Mouse (Mus musculus): Measurements from ENCODE around the gene Tram2. TPM values are rescaled to one million over a fixed set of nuclear protein-coding genes. Genes with fewer than 3 reads are reported as not detected.

The Tram2 gene
- total and polyA plus RNA-seq, 3 experiments: 0.51 to 3.2 (median 0.76) TPM

DNA sequence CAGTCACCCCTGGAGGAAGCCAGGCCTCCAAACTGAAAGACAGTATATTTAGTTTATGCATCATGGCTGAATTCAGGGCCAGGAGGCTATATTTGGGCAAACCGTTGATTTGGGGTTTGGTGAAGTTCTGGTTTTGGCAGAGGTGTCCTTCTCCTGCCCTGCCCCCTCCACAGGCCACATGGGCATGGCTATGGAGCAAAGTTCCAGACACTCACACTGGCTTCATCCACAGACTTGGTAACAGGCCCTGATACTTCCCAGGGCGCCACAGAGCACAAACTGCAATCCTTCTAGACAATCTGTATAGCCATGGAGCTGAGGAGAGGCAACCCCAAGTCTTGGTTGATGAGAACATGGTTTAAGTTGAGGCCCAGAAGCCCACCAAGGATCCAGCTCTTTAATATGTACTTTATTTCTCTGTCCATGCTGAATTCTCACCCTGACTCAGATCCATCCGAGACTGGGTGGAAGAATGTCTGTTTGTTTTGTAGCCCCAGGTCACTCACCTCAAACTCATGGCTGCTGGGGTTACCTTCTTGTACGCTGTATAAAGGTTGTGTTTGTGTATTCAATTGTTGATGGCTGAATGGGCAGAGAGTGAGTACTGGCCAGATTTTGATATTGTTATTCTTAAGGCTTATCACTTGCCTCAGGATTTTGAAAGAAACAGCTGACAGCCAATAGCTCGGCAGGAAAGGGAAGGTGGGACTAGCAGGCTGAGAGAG, 19.5 kb downstream of the Tram2 start:
- H3K4me1 ChIP-seq (ENCODE audit: insufficient read depth, low read depth, low read length): no peaks in the 10 kb centered on the region
- H3K9me3 ChIP-seq (replicated peaks): peaks cover 7% of the 10 kb centered on the region; the same call in 1 of the 2 replicates
- no peaks in the 10 kb centered on the region for H3K36me3 ChIP-seq (replicated peaks)
- H3K27me3 ChIP-seq (ENCODE audit: insufficient read depth, low read length): no peaks in the 10 kb centered on the region
- ATAC-seq (ENCODE audit: extremely low read depth, insufficient number of reproducible peaks, low FRiP score, poor library complexity, severe bottlenecking): no peak
- no peak for TF ChIP-seq GATA1 (IDR thresholded peaks at IDR 0.05; ENCODE audit: borderline replicate concordance, low read length)
- no peak for TF ChIP-seq TAL1 (conservative IDR thresholded peaks at IDR 0.05; ENCODE audit: low read depth, low read length)
- no peak for TF ChIP-seq GATA2 (IDR thresholded peaks at IDR 0.05; ENCODE audit: borderline replicate concordance, low read depth, low read length)
- no peak for TF ChIP-seq CTCF (IDR thresholded peaks at IDR 0.05; ENCODE audit: low read depth, low read length)
- no peak for TF ChIP-seq POLR2AphosphoS5 (IDR thresholded peaks at IDR 0.05; ENCODE audit: insufficient replicate concordance, low read depth, low read length)
- DNase-seq (ENCODE audit: low spot score): no peak
- H3K4me3 ChIP-seq (ENCODE audit: low read depth, low read length): no peak overlapping the region

DNA sequence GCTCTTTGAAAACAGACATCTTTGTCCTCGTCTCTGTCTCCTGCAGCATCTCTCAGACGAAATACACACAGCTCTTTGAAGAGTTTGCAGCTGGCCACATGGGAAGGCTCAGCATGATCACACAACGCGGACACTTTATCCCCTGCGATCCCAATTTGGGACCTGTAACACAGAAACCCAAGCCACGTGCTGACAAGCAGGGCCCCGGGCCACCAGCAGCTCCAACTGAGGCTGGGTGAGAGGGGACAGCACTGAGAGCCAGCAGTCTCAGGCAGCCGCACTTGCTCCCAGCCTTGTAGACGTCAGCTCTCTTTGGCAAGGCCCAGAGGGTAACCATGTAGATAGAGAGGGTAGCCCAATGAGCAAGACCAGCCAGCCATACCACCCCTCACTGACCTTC, 26.0 kb downstream of the Tram2 start:
- TF ChIP-seq TAL1 (conservative IDR thresholded peaks at IDR 0.05; ENCODE audit: low read depth, low read length) (no peak), GATA2 (IDR thresholded peaks at IDR 0.05; ENCODE audit: borderline replicate concordance, low read depth, low read length) (no peak), GATA1 (IDR thresholded peaks at IDR 0.05; ENCODE audit: borderline replicate concordance, low read length) (no peak), CTCF (IDR thresholded peaks at IDR 0.05; ENCODE audit: low read depth, low read length) (no peak), POLR2AphosphoS5 (IDR thresholded peaks at IDR 0.05; ENCODE audit: insufficient replicate concordance, low read depth, low read length) (no peak)
- Histone ChIP-seq H3K36me3 (replicated peaks) (no peaks in the 10 kb centered on the region), H3K9me3 (replicated peaks) (0 out of 2 replicates have a peak, but pooled peaks cover 1% of the 10 kb centered on the region), H3K27me3 (ENCODE audit: insufficient read depth, low read length) (no peaks in the 10 kb centered on the region), H3K4me1 (ENCODE audit: insufficient read depth, low read depth, low read length) (peaks cover 38% of the 10 kb centered on the region), H3K4me3 (ENCODE audit: low read depth, low read length) (no peak overlapping the region)
- DNase-seq (ENCODE audit: low spot score): no peak
- ATAC-seq (ENCODE audit: extremely low read depth, insufficient number of reproducible peaks, low FRiP score, poor library complexity, severe bottlenecking): no peak

DNA sequence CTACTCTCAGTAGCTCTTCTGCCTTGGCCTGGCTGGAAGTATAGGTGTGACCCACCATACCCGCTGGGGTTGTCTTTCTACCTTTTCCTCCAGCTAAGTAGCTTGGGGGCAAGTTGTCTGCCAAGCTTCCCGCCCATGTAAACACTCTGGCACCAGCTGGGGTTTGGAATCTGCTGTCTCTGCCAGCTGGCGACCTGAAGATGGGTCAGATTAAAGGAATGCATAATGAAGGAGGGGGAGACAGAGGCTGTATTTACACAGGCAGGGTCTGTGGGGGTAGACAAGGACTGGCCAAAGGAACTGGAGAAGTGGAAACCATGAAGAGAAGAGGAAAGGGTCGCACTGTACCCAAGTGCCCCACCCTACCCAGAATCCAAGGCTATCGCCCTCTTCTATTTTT, 26.4 kb downstream of the Tram2 start:
- H3K36me3 ChIP-seq (replicated peaks): no peaks in the 10 kb centered on the region
- DNase-seq (ENCODE audit: low spot score): no peak

DNA sequence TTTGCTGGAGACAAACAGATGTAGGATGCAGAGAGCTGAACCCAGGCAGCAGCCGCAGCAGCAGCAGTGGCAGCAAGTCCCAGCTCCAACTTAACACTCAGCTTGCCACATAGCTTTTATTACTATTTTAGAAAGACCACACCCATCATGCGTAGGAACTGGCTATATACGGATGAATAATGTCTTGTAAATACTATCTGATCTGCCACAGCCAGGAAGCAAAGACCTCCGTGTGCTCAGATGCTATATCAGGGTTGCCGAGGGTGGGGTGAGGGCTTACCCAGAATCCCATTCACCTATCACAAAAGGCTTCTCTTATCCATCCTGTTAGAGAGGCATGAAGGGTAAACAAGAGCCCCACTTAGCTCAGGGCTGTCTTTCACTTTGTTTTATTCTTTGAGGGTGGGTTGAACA, 26.9 kb downstream of the Tram2 start:
- TF ChIP-seq CTCF (IDR thresholded peaks at IDR 0.05; ENCODE audit: low read depth, low read length) (no peak), GATA1 (IDR thresholded peaks at IDR 0.05; ENCODE audit: borderline replicate concordance, low read length) (no peak), GATA2 (IDR thresholded peaks at IDR 0.05; ENCODE audit: borderline replicate concordance, low read depth, low read length) (no peak), POLR2AphosphoS5 (IDR thresholded peaks at IDR 0.05; ENCODE audit: insufficient replicate concordance, low read depth, low read length) (no peak), TAL1 (conservative IDR thresholded peaks at IDR 0.05; ENCODE audit: low read depth, low read length) (no peak)
- ATAC-seq (ENCODE audit: extremely low read depth, insufficient number of reproducible peaks, low FRiP score, poor library complexity, severe bottlenecking): peak; percentile 67

More for the DNA sequence above, 26.4 kb downstream of the Tram2 start:
- Histone ChIP-seq H3K9me3 (replicated peaks) (no peaks in the 10 kb centered on the region), H3K4me1 (ENCODE audit: insufficient read depth, low read depth, low read length) (peaks cover 38% of the 10 kb centered on the region), H3K27me3 (ENCODE audit: insufficient read depth, low read length) (no peaks in the 10 kb centered on the region), H3K4me3 (ENCODE audit: low read depth, low read length) (no peak overlapping the region)
- TF ChIP-seq GATA2 (IDR thresholded peaks at IDR 0.05; ENCODE audit: borderline replicate concordance, low read depth, low read length) (no peak), GATA1 (IDR thresholded peaks at IDR 0.05; ENCODE audit: borderline replicate concordance, low read length) (no peak), POLR2AphosphoS5 (IDR thresholded peaks at IDR 0.05; ENCODE audit: insufficient replicate concordance, low read depth, low read length) (no peak), TAL1 (conservative IDR thresholded peaks at IDR 0.05; ENCODE audit: low read depth, low read length) (no peak)
- ATAC-seq (ENCODE audit: extremely low read depth, insufficient number of reproducible peaks, low FRiP score, poor library complexity, severe bottlenecking): no peak

DNA sequence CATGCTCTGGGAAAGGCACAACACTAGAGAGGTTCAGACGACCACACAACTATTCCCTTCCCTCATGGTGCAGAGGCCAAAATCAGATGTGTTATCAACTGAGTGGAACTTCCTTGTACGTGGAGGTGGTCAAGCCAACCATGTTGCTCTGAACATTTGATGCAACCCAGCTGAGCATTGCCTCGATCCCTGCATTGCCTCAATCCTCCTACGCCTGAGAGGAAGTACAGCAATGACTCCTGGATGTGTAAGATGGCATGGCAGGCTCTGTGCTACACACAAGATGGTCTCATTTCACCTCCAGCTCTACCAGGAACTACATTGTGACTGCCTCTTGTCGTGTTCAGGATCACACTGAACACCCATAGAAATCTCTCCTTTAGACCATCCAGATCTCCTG, 30.0 kb downstream of the Tram2 start:
- Histone ChIP-seq H3K27me3 (ENCODE audit: insufficient read depth, low read length) (no peaks in the 10 kb centered on the region), H3K9me3 (replicated peaks) (no peaks in the 10 kb centered on the region), H3K4me3 (ENCODE audit: low read depth, low read length) (no peak overlapping the region), H3K4me1 (ENCODE audit: insufficient read depth, low read depth, low read length) (peaks cover 45% of the 10 kb centered on the region), H3K36me3 (replicated peaks) (no peaks in the 10 kb centered on the region)
- ATAC-seq (ENCODE audit: extremely low read depth, insufficient number of reproducible peaks, low FRiP score, poor library complexity, severe bottlenecking) (no peak), DNase-seq (ENCODE audit: low spot score) (no peak)
- TF ChIP-seq GATA1 (IDR thresholded peaks at IDR 0.05; ENCODE audit: borderline replicate concordance, low read length) (no peak), TAL1 (conservative IDR thresholded peaks at IDR 0.05; ENCODE audit: low read depth, low read length) (no peak), POLR2AphosphoS5 (IDR thresholded peaks at IDR 0.05; ENCODE audit: insufficient replicate concordance, low read depth, low read length) (no peak), CTCF (IDR thresholded peaks at IDR 0.05; ENCODE audit: low read depth, low read length) (no peak), GATA2 (IDR thresholded peaks at IDR 0.05; ENCODE audit: borderline replicate concordance, low read depth, low read length) (no peak)

More for the DNA sequence above, 26.9 kb downstream of the Tram2 start:
- H3K4me1 ChIP-seq (ENCODE audit: insufficient read depth, low read depth, low read length): peaks cover 40% of the 10 kb centered on the region
- DNase-seq (ENCODE audit: low spot score): peak; percentile 21
- H3K4me3 ChIP-seq (ENCODE audit: low read depth, low read length): no peak overlapping the region; the same call in 1 of the 2 replicates
- no peaks in the 10 kb centered on the region for H3K9me3 ChIP-seq (replicated peaks)
- no peaks in the 10 kb centered on the region for H3K36me3 ChIP-seq (replicated peaks)
- H3K27me3 ChIP-seq (ENCODE audit: insufficient read depth, low read length): no peaks in the 10 kb centered on the region

DNA sequence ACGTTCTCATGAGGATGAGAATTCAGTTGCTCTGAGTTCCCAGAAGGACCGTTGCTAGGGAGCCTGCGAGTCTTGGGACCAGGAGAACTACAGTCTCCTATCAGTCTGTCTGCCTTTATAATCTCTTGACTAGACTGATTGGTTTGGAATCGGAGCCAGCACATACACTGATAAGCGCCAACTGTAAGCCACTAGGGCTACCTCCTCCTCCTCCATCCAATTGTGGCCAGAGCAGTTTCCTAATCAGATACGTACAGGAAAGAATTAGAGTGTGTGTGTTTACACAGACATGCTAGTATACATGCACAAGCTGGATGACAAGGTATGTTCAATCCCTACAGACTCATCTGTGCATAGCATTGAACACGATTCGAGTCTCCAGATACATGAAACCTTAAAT, 30.6 kb downstream of the Tram2 start:
- ATAC-seq (ENCODE audit: extremely low read depth, insufficient number of reproducible peaks, low FRiP score, poor library complexity, severe bottlenecking) (peak; percentile 68), DNase-seq (ENCODE audit: low spot score) (no peak)
- TF ChIP-seq GATA2 (IDR thresholded peaks at IDR 0.05; ENCODE audit: borderline replicate concordance, low read depth, low read length): no peak
- TF ChIP-seq TAL1 (conservative IDR thresholded peaks at IDR 0.05; ENCODE audit: low read depth, low read length): no peak
- TF ChIP-seq GATA1 (IDR thresholded peaks at IDR 0.05; ENCODE audit: borderline replicate concordance, low read length): no peak
- TF ChIP-seq POLR2AphosphoS5 (IDR thresholded peaks at IDR 0.05; ENCODE audit: insufficient replicate concordance, low read depth, low read length): no peak
- no peak for TF ChIP-seq CTCF (IDR thresholded peaks at IDR 0.05; ENCODE audit: low read depth, low read length)
- Histone ChIP-seq H3K36me3 (replicated peaks) (no peaks in the 10 kb centered on the region), H3K27me3 (ENCODE audit: insufficient read depth, low read length) (no peaks in the 10 kb centered on the region), H3K9me3 (replicated peaks) (no peaks in the 10 kb centered on the region), H3K4me3 (ENCODE audit: low read depth, low read length) (no peak overlapping the region), H3K4me1 (ENCODE audit: insufficient read depth, low read depth, low read length) (peaks cover 45% of the 10 kb centered on the region)

Measured in G1E (cell line).